Mouse (Mus musculus): ENCODE results near the gene Ankrd11. TPM values are rescaled to one million over a fixed set of nuclear protein-coding genes. Genes with fewer than 3 reads are reported as not detected.

The Ankrd11 gene
- polyA plus RNA-seq, 1 experiment from 2014 or later = 33.6 TPM

GRCm38 (mm10) chr8:122997963-122998362, 44.1 kb downstream of the Ankrd11 start:
- H3K27ac ChIP-seq (ENCODE audit: low read length) = no peak overlapping the region
- 71% methylated on average over 4 of the region's 4 CpGs for WGBS

GRCm38 (mm10) chr8:122993740-122994139, 48.3 kb downstream of the Ankrd11 start:
- no peak overlapping the region for H3K4me2 ChIP-seq (ENCODE audit: low read length)
- 73% methylated on average over 5 of the region's 5 CpGs for WGBS
- no peaks in the 10 kb centered on the region for H3K36me3 ChIP-seq (ENCODE audit: control insufficient read depth, insufficient read depth)
- no peak for ATAC-seq
- no peak overlapping the region for H3K9ac ChIP-seq (replicated peaks; ENCODE audit: low read depth, low read length)
- H3K4me1 ChIP-seq (replicated peaks; ENCODE audit: control insufficient read depth, insufficient read depth, low read length) = 0 out of 2 replicates have a peak, but pooled peaks cover 2% of the 10 kb centered on the region
- H3K27me3 ChIP-seq (replicated peaks; ENCODE audit: control insufficient read depth, insufficient read depth, low read length) = no peaks in the 10 kb centered on the region
- H3K27ac ChIP-seq (ENCODE audit: low read length) = no peak overlapping the region
- H3K4me3 ChIP-seq (replicated peaks; ENCODE audit: low read length) = no peak overlapping the region
- H3K9me3 ChIP-seq (ENCODE audit: control insufficient read depth, low read length) = no peaks in the 10 kb centered on the region

More at GRCm38 (mm10) chr8:122997963-122998362, 44.1 kb downstream of the Ankrd11 start:
- H3K4me2 ChIP-seq (ENCODE audit: low read length) = no peak overlapping the region
- H3K4me1 ChIP-seq (replicated peaks; ENCODE audit: control insufficient read depth, insufficient read depth, low read length) = peaks cover 5% of the 10 kb centered on the region; the same call in 1 of the 2 replicates
- no peaks in the 10 kb centered on the region for H3K9me3 ChIP-seq (ENCODE audit: control insufficient read depth, low read length)
- H3K9ac ChIP-seq (replicated peaks; ENCODE audit: low read depth, low read length) = no peak overlapping the region
- no peaks in the 10 kb centered on the region for H3K36me3 ChIP-seq (ENCODE audit: control insufficient read depth, insufficient read depth)
- ATAC-seq = no peak
- H3K4me3 ChIP-seq (replicated peaks; ENCODE audit: low read length) = no peak overlapping the region
- no peaks in the 10 kb centered on the region for H3K27me3 ChIP-seq (replicated peaks; ENCODE audit: control insufficient read depth, insufficient read depth, low read length)

- Histone ChIP-seq H3K9ac (replicated peaks; ENCODE audit: low read depth, low read length) (no peak overlapping the region), H3K9me3 (ENCODE audit: control insufficient read depth, low read length) (no peaks in the 10 kb centered on the region), H3K4me2 (ENCODE audit: low read length) (no peak overlapping the region), H3K27ac (ENCODE audit: low read length) (no peak overlapping the region), H3K27me3 (replicated peaks; ENCODE audit: control insufficient read depth, insufficient read depth, low read length) (no peaks in the 10 kb centered on the region), H3K4me1 (replicated peaks; ENCODE audit: control insufficient read depth, insufficient read depth, low read length) (peaks cover 3% of the 10 kb centered on the region), H3K4me3 (replicated peaks; ENCODE audit: low read length) (no peak overlapping the region), H3K36me3 (ENCODE audit: control insufficient read depth, insufficient read depth) (no peaks in the 10 kb centered on the region)
- no peak for ATAC-seq
- WGBS = 96% methylated on average over 3 of the region's 3 CpGs
Observed at GRCm38 (mm10) chr8:122993031-122993430, 49.0 kb downstream of the Ankrd11 start.

GRCm38 (mm10) chr8:122992296-122992695, 49.8 kb downstream of the Ankrd11 start:
- no peak for ATAC-seq
- no peak overlapping the region for H3K9ac ChIP-seq (replicated peaks; ENCODE audit: low read depth, low read length)
- WGBS = 70% methylated on average over 2 of the region's 2 CpGs
- H3K4me3 ChIP-seq (replicated peaks; ENCODE audit: low read length) = no peak overlapping the region
- H3K27me3 ChIP-seq (replicated peaks; ENCODE audit: control insufficient read depth, insufficient read depth, low read length) = no peaks in the 10 kb centered on the region
- H3K4me1 ChIP-seq (replicated peaks; ENCODE audit: control insufficient read depth, insufficient read depth, low read length) = peaks cover 7% of the 10 kb centered on the region
- H3K9me3 ChIP-seq (ENCODE audit: control insufficient read depth, low read length) = no peaks in the 10 kb centered on the region
- H3K36me3 ChIP-seq (ENCODE audit: control insufficient read depth, insufficient read depth) = no peaks in the 10 kb centered on the region
- no peak overlapping the region for H3K4me2 ChIP-seq (ENCODE audit: low read length)
- H3K27ac ChIP-seq (ENCODE audit: low read length) = no peak overlapping the region

- 96% methylated on average over 5 of the region's 5 CpGs for WGBS
- no peak overlapping the region for H3K9ac ChIP-seq (replicated peaks; ENCODE audit: low read depth, low read length)
- H3K4me2 ChIP-seq (ENCODE audit: low read length) = no peak overlapping the region
- H3K9me3 ChIP-seq (ENCODE audit: control insufficient read depth, low read length) = no peaks in the 10 kb centered on the region
- H3K4me1 ChIP-seq (replicated peaks; ENCODE audit: control insufficient read depth, insufficient read depth, low read length) = peaks cover 10% of the 10 kb centered on the region
- no peak for ATAC-seq
- no peaks in the 10 kb centered on the region for H3K36me3 ChIP-seq (ENCODE audit: control insufficient read depth, insufficient read depth)
- H3K27me3 ChIP-seq (replicated peaks; ENCODE audit: control insufficient read depth, insufficient read depth, low read length) = no peaks in the 10 kb centered on the region
- no peak overlapping the region for H3K27ac ChIP-seq (ENCODE audit: low read length)
- no peak overlapping the region for H3K4me3 ChIP-seq (replicated peaks; ENCODE audit: low read length)
Observed at GRCm38 (mm10) chr8:122991368-122991767, 50.7 kb downstream of the Ankrd11 start.

GRCm38 (mm10) chr8:122989976-122990375, 52.1 kb downstream of the Ankrd11 start:
- Histone ChIP-seq H3K4me2 (ENCODE audit: low read length) (no peak overlapping the region), H3K27me3 (replicated peaks; ENCODE audit: control insufficient read depth, insufficient read depth, low read length) (no peaks in the 10 kb centered on the region), H3K4me1 (replicated peaks; ENCODE audit: control insufficient read depth, insufficient read depth, low read length) (peaks cover 10% of the 10 kb centered on the region), H3K27ac (ENCODE audit: low read length) (no peak overlapping the region), H3K9ac (replicated peaks; ENCODE audit: low read depth, low read length) (no peak overlapping the region), H3K9me3 (ENCODE audit: control insufficient read depth, low read length) (no peaks in the 10 kb centered on the region), H3K36me3 (ENCODE audit: control insufficient read depth, insufficient read depth) (no peaks in the 10 kb centered on the region), H3K4me3 (replicated peaks; ENCODE audit: low read length) (no peak overlapping the region)
- 91% methylated on average over 2 of the region's 2 CpGs for WGBS
- no peak for ATAC-seq

GRCm38 (mm10) chr8:122988955-122989354, 53.1 kb downstream of the Ankrd11 start:
- Histone ChIP-seq H3K4me3 (replicated peaks; ENCODE audit: low read length) (no peak overlapping the region), H3K9ac (replicated peaks; ENCODE audit: low read depth, low read length) (no peak overlapping the region), H3K27ac (ENCODE audit: low read length) (no peak overlapping the region), H3K4me2 (ENCODE audit: low read length) (no peak overlapping the region), H3K4me1 (replicated peaks; ENCODE audit: control insufficient read depth, insufficient read depth, low read length) (peaks cover 10% of the 10 kb centered on the region), H3K27me3 (replicated peaks; ENCODE audit: control insufficient read depth, insufficient read depth, low read length) (no peaks in the 10 kb centered on the region), H3K9me3 (ENCODE audit: control insufficient read depth, low read length) (no peaks in the 10 kb centered on the region), H3K36me3 (ENCODE audit: control insufficient read depth, insufficient read depth) (no peaks in the 10 kb centered on the region)
- 93% methylated on average over 3 of the region's 3 CpGs for WGBS
- ATAC-seq = no peak

- WGBS = 50% methylated on average over 2 of the region's 2 CpGs
- no peak for ATAC-seq
- Histone ChIP-seq H3K27ac (ENCODE audit: low read length) (no peak overlapping the region), H3K9ac (replicated peaks; ENCODE audit: low read depth, low read length) (no peak overlapping the region), H3K27me3 (replicated peaks; ENCODE audit: control insufficient read depth, insufficient read depth, low read length) (no peaks in the 10 kb centered on the region), H3K4me3 (replicated peaks; ENCODE audit: low read length) (no peak overlapping the region), H3K4me1 (replicated peaks; ENCODE audit: control insufficient read depth, insufficient read depth, low read length) (peaks cover 8% of the 10 kb centered on the region), H3K4me2 (ENCODE audit: low read length) (no peak overlapping the region), H3K36me3 (ENCODE audit: control insufficient read depth, insufficient read depth) (no peaks in the 10 kb centered on the region), H3K9me3 (ENCODE audit: control insufficient read depth, low read length) (no peaks in the 10 kb centered on the region)
Observed at GRCm38 (mm10) chr8:122987255-122987654, 54.8 kb downstream of the Ankrd11 start.

- H3K27ac ChIP-seq (ENCODE audit: low read length) = no peak overlapping the region
- H3K27me3 ChIP-seq (replicated peaks; ENCODE audit: control insufficient read depth, insufficient read depth, low read length) = no peaks in the 10 kb centered on the region
- no peak for ATAC-seq
- peaks cover 8% of the 10 kb centered on the region for H3K4me1 ChIP-seq (replicated peaks; ENCODE audit: control insufficient read depth, insufficient read depth, low read length)
- H3K9ac ChIP-seq (replicated peaks; ENCODE audit: low read depth, low read length) = no peak overlapping the region
- no peaks in the 10 kb centered on the region for H3K36me3 ChIP-seq (ENCODE audit: control insufficient read depth, insufficient read depth)
- no peak overlapping the region for H3K4me2 ChIP-seq (ENCODE audit: low read length)
- no peaks in the 10 kb centered on the region for H3K9me3 ChIP-seq (ENCODE audit: control insufficient read depth, low read length)
- 90% methylated on average over 8 of the region's 8 CpGs for WGBS
- H3K4me3 ChIP-seq (replicated peaks; ENCODE audit: low read length) = no peak overlapping the region
Observed at GRCm38 (mm10) chr8:122986501-122987184, 55.4 kb downstream of the Ankrd11 start.

GRCm38 (mm10) chr8:122984175-122984574, 57.9 kb downstream of the Ankrd11 start:
- Histone ChIP-seq H3K4me3 (replicated peaks; ENCODE audit: low read length) (no peak overlapping the region), H3K9me3 (ENCODE audit: control insufficient read depth, low read length) (no peaks in the 10 kb centered on the region), H3K4me2 (ENCODE audit: low read length) (no peak overlapping the region), H3K4me1 (replicated peaks; ENCODE audit: control insufficient read depth, insufficient read depth, low read length) (peaks cover 14% of the 10 kb centered on the region), H3K9ac (replicated peaks; ENCODE audit: low read depth, low read length) (no peak overlapping the region), H3K27me3 (replicated peaks; ENCODE audit: control insufficient read depth, insufficient read depth, low read length) (no peaks in the 10 kb centered on the region), H3K36me3 (ENCODE audit: control insufficient read depth, insufficient read depth) (no peaks in the 10 kb centered on the region), H3K27ac (ENCODE audit: low read length) (no peak overlapping the region)
- WGBS = 87% methylated on average over 3 of the region's 3 CpGs
- ATAC-seq = no peak
